Comparison of ENCODE assay signal across 9 mouse cellular contexts in the genomic region with DNA sequence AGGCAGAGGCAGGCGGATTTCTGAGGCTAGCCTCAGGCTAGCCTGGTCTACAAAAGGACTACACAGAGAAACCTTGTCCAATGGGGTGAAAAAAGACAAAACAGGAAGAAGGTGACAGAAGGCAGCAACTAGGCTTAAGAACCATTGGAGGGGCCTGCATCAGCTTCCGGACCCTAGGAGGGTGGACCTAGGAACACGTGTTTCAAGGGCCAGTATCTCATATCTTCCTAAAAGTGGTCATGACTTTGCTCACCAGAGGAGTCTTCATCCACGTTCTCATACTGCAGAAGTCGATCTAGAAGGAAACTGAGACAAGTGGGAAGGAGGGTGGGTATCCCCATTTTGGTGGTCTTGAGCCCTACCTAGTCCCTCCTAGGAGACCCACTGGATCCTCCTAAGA. TPM values are rescaled to one million over a fixed set of nuclear protein-coding genes. Genes with fewer than 3 reads are reported as not detected.
DNase-seq lines count a peak whose midpoint lies in the region; ATAC-seq and TF ChIP-seq lines count a peak whose summit lies in the region.
"Had no signal": no experiment of that assay in that cellular context is flagged by ENCODE, and none has a peak within 500 bp of the region (broad histone marks: within the 10 kb centered on the region; RNA-seq: fewer than 3 reads in every experiment).

No protein-coding gene starts in this region.

- peaks cover 3% of the 10 kb centered on the region; the same call in 1 of the 2 replicates for H3K9me3 ChIP-seq in erythroblast, embryonic 14.5 days (ENCODE audit: control insufficient read depth, low read length)
- H3K9me3 ChIP-seq in limb, embryonic 15.5 days, result no peaks in the 10 kb centered on the region
- H3K9me3 ChIP-seq in stomach, embryonic 16.5 days (replicated peaks; ENCODE audit: control insufficient read depth, low read length), result no peaks in the 10 kb centered on the region

- DNase-seq in testis, postnatal 14 days (ENCODE audit: low spot score), result no peak
- no peak for DNase-seq in layer of hippocampus, postnatal 10 days (ENCODE audit: low spot score in 2 of 2)
- DNase-seq in embryo, embryonic 9.5 days (ENCODE audit: extremely low spot score), result no peak

- ATAC-seq in erythroblast, adult 5-6 weeks (replicated peaks; ENCODE audit: low FRiP score, poor library complexity, severe bottlenecking), result no peak
- no peak for ATAC-seq in limb, embryonic 15.5 days (ENCODE audit: insufficient number of reproducible peaks, low FRiP score, low TSS enrichment, low read depth)
- no peak for ATAC-seq in stomach, embryonic 16.5 days (ENCODE audit: insufficient read depth, low FRiP score)

- H3K4me2 ChIP-seq in limb, embryonic 15.5 days, result peak overlapping the region; percentile 82
- H3K4me2 ChIP-seq in stomach, embryonic 16.5 days (ENCODE audit: low read depth, low read length), result peak overlapping the region; percentile 88

- H3K36me3 ChIP-seq in erythroblast, embryonic 14.5 days (ENCODE audit: control insufficient read depth), result peaks cover 79% of the 10 kb centered on the region
- peaks cover 6% of the 10 kb centered on the region for H3K36me3 ChIP-seq in testis, adult 2 months (ENCODE audit: control insufficient read depth, insufficient read depth, low read length)
- peaks cover 62% of the 10 kb centered on the region for H3K36me3 ChIP-seq in limb, embryonic 15.5 days
- H3K36me3 ChIP-seq in stomach, embryonic 16.5 days (ENCODE audit: control insufficient read depth, insufficient read depth, low read length), result no peaks in the 10 kb centered on the region

- no peak for TF ChIP-seq CTCF in testis, adult 2 months (IDR thresholded peaks at IDR 0.05; ENCODE audit: control insufficient read depth, insufficient read depth, insufficient replicate concordance, low read depth, low read length)

- peak overlapping the region; percentile 60 for H3K9ac ChIP-seq in limb, embryonic 15.5 days
- H3K9ac ChIP-seq in stomach, embryonic 16.5 days (ENCODE audit: low read length), result peak overlapping the region; percentile 84

- peaks cover 45% of the 10 kb centered on the region for H3K4me1 ChIP-seq in erythroblast, embryonic 14.5 days (ENCODE audit: control insufficient read depth)
- H3K4me1 ChIP-seq in testis, adult 2 months (ENCODE audit: control insufficient read depth, insufficient read depth, low read length), result no peaks in the 10 kb centered on the region; the same call in none of the 2 replicates
- peaks cover 33% of the 10 kb centered on the region for H3K4me1 ChIP-seq in limb, embryonic 15.5 days
- H3K4me1 ChIP-seq in stomach, embryonic 16.5 days (ENCODE audit: control insufficient read depth, insufficient read depth, low read length), result peaks cover 31% of the 10 kb centered on the region

- WGBS in limb, embryonic 15.5 days, result 59% methylated on average over 5 of the region's 5 CpGs
- 60% methylated on average over 5 of the region's 5 CpGs for WGBS in stomach, embryonic 16.5 days

- peak overlapping the region; percentile 98; the same call in 1 of the 2 replicates for H3K27ac ChIP-seq in testis, adult 2 months (ENCODE audit: control insufficient read depth, insufficient read depth, low read depth, low read length)
- no peak overlapping the region for H3K27ac ChIP-seq in limb, embryonic 15.5 days
- no peak overlapping the region for H3K27ac ChIP-seq in stomach, embryonic 16.5 days (ENCODE audit: low read length)

- H3K4me3 ChIP-seq in erythroblast, embryonic 14.5 days (replicated peaks), result peak overlapping the region; percentile 75
- H3K4me3 ChIP-seq in testis, adult 2 months (ENCODE audit: control insufficient read depth, low read depth, low read length), result peak overlapping the region; percentile 94
- H3K4me3 ChIP-seq in limb, embryonic 15.5 days, result peak overlapping the region; percentile 69
- peak overlapping the region; percentile 73 for H3K4me3 ChIP-seq in stomach, embryonic 16.5 days (replicated peaks; ENCODE audit: low read length)

- no peaks in the 10 kb centered on the region for H3K27me3 ChIP-seq in erythroblast, embryonic 14.5 days (ENCODE audit: control insufficient read depth)
- no peaks in the 10 kb centered on the region for H3K27me3 ChIP-seq in testis, adult 2 months (ENCODE audit: control insufficient read depth, insufficient read depth, low read length)
- H3K27me3 ChIP-seq in limb, embryonic 15.5 days, result no peaks in the 10 kb centered on the region
- H3K27me3 ChIP-seq in stomach, embryonic 16.5 days (ENCODE audit: control insufficient read depth, insufficient read depth, low read length), result no peaks in the 10 kb centered on the region

- TF ChIP-seq POLR2A in testis, adult 2 months (IDR thresholded peaks at IDR 0.05; ENCODE audit: control insufficient read depth, low read depth, low read length), result no peak

RNA-seq across cellular contexts. Expression of a gene that starts 0.8 kb away (rescaled TPM):
- polyA plus RNA-seq in erythroblast, embryonic 14.5 days (2012), result 24.2 and 26.7 TPM in 2 replicates
- 5.2 and 9.2 TPM in 2 replicates for total RNA-seq in erythroblast, adult 5-6 weeks (2015; ENCODE audit: low replicate concordance)
- total RNA-seq in erythroblast, adult 5-6 weeks (2017; ENCODE audit: low replicate concordance), result 38.2 and 40.8 TPM in 2 replicates
- 76.6 and 77.1 TPM in 2 replicates for polyA plus RNA-seq in testis, adult 2 months (2012; rRNA removed)
- 26.7 and 30.1 TPM in 2 replicates for polyA plus RNA-seq in limb, embryonic 15.5 days (2015; fragmentation: Nextera tagmentation; extraction: Ambion mirVana)
- polyA plus RNA-seq in stomach, embryonic 16.5 days (2015; fragmentation: Nextera tagmentation; extraction: Ambion mirVana), result 22.9 and 24.4 TPM in 2 replicates
- total RNA-seq in layer of hippocampus, postnatal 10 days (2021), result 10 to 100 TPM; 38.8 to 40.9 TPM

RNA-seq across cellular contexts. Expression of a gene that starts 1.2 kb away (rescaled TPM):
- 37.6 and 44.8 TPM in 2 replicates for polyA plus RNA-seq in erythroblast, embryonic 14.5 days (2012)
- total RNA-seq in erythroblast, adult 5-6 weeks (2015; ENCODE audit: low replicate concordance), result 14.4 and 35.5 TPM in 2 replicates
- total RNA-seq in erythroblast, adult 5-6 weeks (2017; ENCODE audit: low replicate concordance), result 4.9 and 9.9 TPM in 2 replicates
- 74.1 and 80.9 TPM in 2 replicates for polyA plus RNA-seq in testis, adult 2 months (2012; rRNA removed)
- polyA plus RNA-seq in limb, embryonic 15.5 days (2015; fragmentation: Nextera tagmentation; extraction: Ambion mirVana), result 80.7 and 82.1 TPM in 2 replicates
- 62.2 and 64.8 TPM in 2 replicates for polyA plus RNA-seq in stomach, embryonic 16.5 days (2015; fragmentation: Nextera tagmentation; extraction: Ambion mirVana)
- total RNA-seq in layer of hippocampus, postnatal 10 days (2021), result 10 to 100 TPM; 56.1 to 58.8 TPM

RNA-seq across cellular contexts. Expression of a gene that starts 13.8 kb away (rescaled TPM):
- polyA plus RNA-seq in erythroblast, embryonic 14.5 days (2012), result not detected in 2 replicates
- not detected in 2 replicates for total RNA-seq in erythroblast, adult 5-6 weeks (2015; ENCODE audit: low replicate concordance)
- total RNA-seq in erythroblast, adult 5-6 weeks (2017; ENCODE audit: low replicate concordance), result not detected in 2 replicates
- 1.9 and 2.2 TPM in 2 replicates for polyA plus RNA-seq in testis, adult 2 months (2012; rRNA removed)
- polyA plus RNA-seq in limb, embryonic 15.5 days (2015; fragmentation: Nextera tagmentation; extraction: Ambion mirVana), result 0.57 and 0.82 TPM in 2 replicates
- polyA plus RNA-seq in stomach, embryonic 16.5 days (2015; fragmentation: Nextera tagmentation; extraction: Ambion mirVana), result 0.89 TPM in 1 of 2 replicates, not detected in the other
- 10 to 100 TPM; 54.0 to 54.1 TPM for total RNA-seq in layer of hippocampus, postnatal 10 days (2021)
- total RNA-seq: neutrophil, adult 5-6 weeks had no signal

RNA-seq across cellular contexts. Expression of a gene that starts 23.5 kb away (rescaled TPM):
- polyA plus RNA-seq in erythroblast, embryonic 14.5 days (2012), result 11.6 and 12.9 TPM in 2 replicates
- 6.9 and 9.6 TPM in 2 replicates for total RNA-seq in erythroblast, adult 5-6 weeks (2015; ENCODE audit: low replicate concordance)
- 17.0 and 31.8 TPM in 2 replicates for total RNA-seq in erythroblast, adult 5-6 weeks (2017; ENCODE audit: low replicate concordance)
- 43.5 and 49.4 TPM in 2 replicates for polyA plus RNA-seq in testis, adult 2 months (2012; rRNA removed)
- 40.9 and 46.3 TPM in 2 replicates for polyA plus RNA-seq in limb, embryonic 15.5 days (2015; fragmentation: Nextera tagmentation; extraction: Ambion mirVana)
- polyA plus RNA-seq in stomach, embryonic 16.5 days (2015; fragmentation: Nextera tagmentation; extraction: Ambion mirVana), result 40.1 and 43.3 TPM in 2 replicates
- 100 to 1,000 TPM; 147 to 167 TPM for total RNA-seq in layer of hippocampus, postnatal 10 days (2021)

RNA-seq across cellular contexts. Expression of a gene that starts 29.5 kb away (rescaled TPM):
- polyA plus RNA-seq in erythroblast, embryonic 14.5 days (2012), result not detected in 2 replicates
- not detected in 2 replicates for total RNA-seq in erythroblast, adult 5-6 weeks (2015; ENCODE audit: low replicate concordance)
- not detected in 2 replicates for total RNA-seq in erythroblast, adult 5-6 weeks (2017; ENCODE audit: low replicate concordance)
- 103 and 114 TPM in 2 replicates for polyA plus RNA-seq in testis, adult 2 months (2012; rRNA removed)
- polyA plus RNA-seq in limb, embryonic 15.5 days (2015; fragmentation: Nextera tagmentation; extraction: Ambion mirVana), result not detected in 2 replicates
- not detected in 2 replicates for polyA plus RNA-seq in stomach, embryonic 16.5 days (2015; fragmentation: Nextera tagmentation; extraction: Ambion mirVana)
- total RNA-seq in layer of hippocampus, postnatal 10 days (2021), result not detected
- total RNA-seq: neutrophil, adult 5-6 weeks had no signal
